In genomic region chr19:59424975-59425374, GRCm38 (mm10) we compare ENCODE assay signal across 29 mouse cellular contexts. TPM values are rescaled to one million over a fixed set of nuclear protein-coding genes. Genes with fewer than 3 reads are reported as not detected.
DNase-seq lines count a peak whose midpoint lies in the region; ATAC-seq lines count a peak whose summit lies in the region.
"Had no signal": no experiment of that assay in that cellular context is flagged by ENCODE, and none has a peak within 500 bp of the region (broad histone marks: within the 10 kb centered on the region; RNA-seq: fewer than 3 reads in every experiment).

No protein-coding gene starts in this region.

- no peak overlapping the region for H3K4me2 ChIP-seq in embryonic facial prominence, embryonic 13.5 days
- no peak overlapping the region for H3K4me2 ChIP-seq in limb, embryonic 12.5 days
- H3K4me2 ChIP-seq in limb, embryonic 15.5 days = no peak overlapping the region
- H3K4me2 ChIP-seq: forebrain, embryonic 12.5 days; forebrain, embryonic 15.5 days; heart, embryonic 11.5 days; hindbrain, embryonic 12.5 days; hindbrain, embryonic 15.5 days had no signal

- 34% methylated on average over 7 of the region's 7 CpGs for WGBS in embryonic facial prominence, embryonic 13.5 days
- 23% methylated on average over 7 of the region's 7 CpGs for WGBS in limb, embryonic 12.5 days
- WGBS in limb, embryonic 15.5 days = 38% methylated on average over 7 of the region's 7 CpGs

- H3K9ac ChIP-seq in embryonic facial prominence, embryonic 13.5 days = no peak overlapping the region
- no peak overlapping the region for H3K9ac ChIP-seq in limb, embryonic 12.5 days (replicated peaks)
- no peak overlapping the region for H3K9ac ChIP-seq in limb, embryonic 15.5 days
- H3K9ac ChIP-seq: forebrain, embryonic 12.5 days; forebrain, embryonic 15.5 days; hindbrain, embryonic 12.5 days; hindbrain, embryonic 15.5 days had no signal

- ATAC-seq in embryonic facial prominence, embryonic 13.5 days (ENCODE audit: insufficient number of reproducible peaks, insufficient read depth, low FRiP score, low TSS enrichment, low read depth) = no peak
- ATAC-seq in limb, embryonic 12.5 days (ENCODE audit: insufficient number of reproducible peaks, insufficient read depth, low FRiP score, low TSS enrichment, low read depth) = no peak
- no peak for ATAC-seq in limb, embryonic 15.5 days (ENCODE audit: insufficient number of reproducible peaks, low FRiP score, low TSS enrichment, low read depth)
- ATAC-seq: CD4-positive, CD25-positive, alpha-beta regulatory T cell, adult 4 months; forebrain, embryonic 15.5 days had no signal

- H3K27me3 ChIP-seq in embryonic facial prominence, embryonic 13.5 days = peaks cover 12% of the 10 kb centered on the region
- H3K27me3 ChIP-seq in limb, embryonic 12.5 days = peaks cover 12% of the 10 kb centered on the region
- peaks cover 9% of the 10 kb centered on the region; the same call in 1 of the 2 replicates for H3K27me3 ChIP-seq in limb, embryonic 15.5 days
- H3K27me3 ChIP-seq: forebrain, embryonic 15.5 days; hindbrain, embryonic 15.5 days had no signal

- no peaks in the 10 kb centered on the region for H3K36me3 ChIP-seq in embryonic facial prominence, embryonic 13.5 days
- peaks cover 6% of the 10 kb centered on the region; the same call in 1 of the 2 replicates for H3K36me3 ChIP-seq in limb, embryonic 12.5 days
- H3K36me3 ChIP-seq in limb, embryonic 15.5 days = 0 out of 2 replicates have a peak, but pooled peaks cover 4% of the 10 kb centered on the region
- H3K36me3 ChIP-seq: forebrain, embryonic 15.5 days; hindbrain, embryonic 12.5 days; hindbrain, embryonic 15.5 days had no signal

- H3K27ac ChIP-seq in embryonic facial prominence, embryonic 13.5 days = peak overlapping the region; percentile 51
- H3K27ac ChIP-seq in limb, embryonic 12.5 days = peak overlapping the region; percentile 80
- H3K27ac ChIP-seq in limb, embryonic 15.5 days = 0 out of 2 replicates have a peak overlapping the region, but pooled peaks have one; percentile 29
- H3K27ac ChIP-seq: forebrain, embryonic 12.5 days; forebrain, embryonic 15.5 days; hindbrain, embryonic 12.5 days; hindbrain, embryonic 15.5 days had no signal

- H3K4me3 ChIP-seq in embryonic facial prominence, embryonic 13.5 days = no peak overlapping the region
- H3K4me3 ChIP-seq in limb, embryonic 12.5 days (replicated peaks) = no peak overlapping the region
- H3K4me3 ChIP-seq in limb, embryonic 15.5 days = no peak overlapping the region
- H3K4me3 ChIP-seq: erythroblast, embryonic 14.5 days; forebrain, embryonic 12.5 days; forebrain, embryonic 15.5 days; hindbrain, embryonic 12.5 days; hindbrain, embryonic 15.5 days had no signal

- peak; percentile 56 for DNase-seq in forelimb bud, embryonic 11.5 days (ENCODE audit: low read depth, low spot score)
- DNase-seq in left cerebral cortex, adult 8-10 months (ENCODE audit: low spot score in 2 of 2) = no peak
- no peak for DNase-seq in right cerebral cortex, adult 2 months (ENCODE audit: low spot score in 2 of 2)
- DNase-seq: adrenal gland, adult 8-10 months; adrenal gland, postnatal 25 days; cerebellum, adult 11-12 months; cerebellum, adult 8-10 months; cerebellum, postnatal 10 days; cerebellum, postnatal 36 days; embryo, embryonic 11 days; gastrocnemius, postnatal 10 days; gastrocnemius, postnatal 36 days; heart, adult 11 months had no signal

- H3K4me1 ChIP-seq in embryonic facial prominence, embryonic 13.5 days = peaks cover 40% of the 10 kb centered on the region
- H3K4me1 ChIP-seq in limb, embryonic 12.5 days (replicated peaks) = peaks cover 37% of the 10 kb centered on the region
- H3K4me1 ChIP-seq in limb, embryonic 15.5 days = peaks cover 16% of the 10 kb centered on the region
- H3K4me1 ChIP-seq: hindbrain, embryonic 12.5 days had no signal

- H3K9me3 ChIP-seq in embryonic facial prominence, embryonic 13.5 days = peaks cover 8% of the 10 kb centered on the region; the same call in 1 of the 2 replicates
- H3K9me3 ChIP-seq in limb, embryonic 12.5 days = peaks cover 9% of the 10 kb centered on the region; the same call in 1 of the 2 replicates
- peaks cover 4% of the 10 kb centered on the region; the same call in 1 of the 2 replicates for H3K9me3 ChIP-seq in limb, embryonic 15.5 days
- H3K9me3 ChIP-seq: forebrain, embryonic 15.5 days; hindbrain, embryonic 12.5 days; hindbrain, embryonic 15.5 days had no signal

RNA-seq across cellular contexts. Expression of gene Emx2, which starts 33.2 kb away (rescaled TPM):
- polyA plus RNA-seq in embryonic facial prominence, embryonic 13.5 days (2015; fragmentation: Nextera tagmentation; extraction: Ambion mirVana) = 23.8 and 24.7 TPM in 2 replicates
- 12.0 and 18.9 TPM in 2 replicates for polyA plus RNA-seq in limb, embryonic 12.5 days (2016; fragmentation: Nextera tagmentation; extraction: Ambion mirVana)
- polyA plus RNA-seq in limb, embryonic 15.5 days (2015; fragmentation: Nextera tagmentation; extraction: Ambion mirVana) = 11.0 and 12.2 TPM in 2 replicates
- 10 to 100 TPM in 3 of 4 experiments, 1 to 10 TPM in 1; 9.1 to 13.3 (median 11.3) TPM for total RNA-seq in left cerebral cortex, adult 8-10 months (2022)
- total RNA-seq: adrenal gland, postnatal 25 days; heart, adult 8-10 months; heart, postnatal 25 days; hematopoietic stem cell, adult 5-6 weeks had no signal
- polyA plus RNA-seq: C2C12; CD4-positive, CD25-positive, alpha-beta regulatory T cell, adult 4 months; erythroblast, embryonic 14.5 days; heart, embryonic 14.5 days; heart, postnatal 0 days had no signal

Comparison
In these comparisons a context has a peak if more than half of its experiments do, and no peak if none do; other contexts are left out.
1. H3K27ac ChIP-seq: peak in every context shown above with its lines; median percentile 80 in limb, embryonic 12.5 days; 51 in embryonic facial prominence, embryonic 13.5 days; 29 in limb, embryonic 15.5 days.